Mouse (Mus musculus): ENCODE measurements around the gene Hist1h2ad. TPM values are rescaled to one million over a fixed set of nuclear protein-coding genes. Genes with fewer than 3 reads are reported as not detected.

Hist1h2ad gene
- 100 to 1,000 TPM; 115 to 121 TPM for total RNA-seq (2023)

DNA sequence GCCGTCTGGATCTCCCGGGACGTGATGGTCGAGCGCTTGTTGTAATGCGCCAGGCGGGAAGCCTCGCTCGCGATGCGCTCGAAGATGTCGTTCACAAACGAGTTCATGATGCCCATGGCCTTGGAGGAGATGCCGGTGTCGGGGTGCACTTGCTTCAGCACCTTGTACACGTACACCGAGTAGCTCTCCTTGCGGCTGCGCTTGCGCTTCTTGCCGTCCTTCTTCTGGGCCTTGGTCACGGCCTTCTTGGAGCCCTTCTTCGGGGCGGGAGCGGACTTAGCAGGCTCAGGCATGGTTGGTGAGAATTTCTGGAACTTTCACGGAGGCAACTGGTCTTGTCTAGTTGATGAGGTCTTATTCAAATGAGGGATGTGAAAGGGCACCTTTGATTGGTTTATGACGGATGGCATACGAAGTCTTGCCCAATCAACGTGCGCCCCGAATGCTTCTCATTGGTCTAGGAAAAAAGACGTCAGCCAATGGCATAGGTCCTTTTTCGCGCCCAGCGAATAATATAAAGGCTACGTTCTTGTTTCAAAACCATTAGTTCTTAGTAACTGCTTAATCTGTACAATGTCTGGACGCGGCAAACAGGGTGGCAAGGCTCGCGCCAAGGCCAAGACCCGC lies at the start of gene Hist1h2ad, which contains the start of gene Hist1h2bf:
Hist1h2ad (plus strand) TSS at position 484 of the 627 bp plus-strand sequence.
Hist1h2bf (minus strand) TSS at position 299 of the 627 bp plus-strand sequence.

DNA sequence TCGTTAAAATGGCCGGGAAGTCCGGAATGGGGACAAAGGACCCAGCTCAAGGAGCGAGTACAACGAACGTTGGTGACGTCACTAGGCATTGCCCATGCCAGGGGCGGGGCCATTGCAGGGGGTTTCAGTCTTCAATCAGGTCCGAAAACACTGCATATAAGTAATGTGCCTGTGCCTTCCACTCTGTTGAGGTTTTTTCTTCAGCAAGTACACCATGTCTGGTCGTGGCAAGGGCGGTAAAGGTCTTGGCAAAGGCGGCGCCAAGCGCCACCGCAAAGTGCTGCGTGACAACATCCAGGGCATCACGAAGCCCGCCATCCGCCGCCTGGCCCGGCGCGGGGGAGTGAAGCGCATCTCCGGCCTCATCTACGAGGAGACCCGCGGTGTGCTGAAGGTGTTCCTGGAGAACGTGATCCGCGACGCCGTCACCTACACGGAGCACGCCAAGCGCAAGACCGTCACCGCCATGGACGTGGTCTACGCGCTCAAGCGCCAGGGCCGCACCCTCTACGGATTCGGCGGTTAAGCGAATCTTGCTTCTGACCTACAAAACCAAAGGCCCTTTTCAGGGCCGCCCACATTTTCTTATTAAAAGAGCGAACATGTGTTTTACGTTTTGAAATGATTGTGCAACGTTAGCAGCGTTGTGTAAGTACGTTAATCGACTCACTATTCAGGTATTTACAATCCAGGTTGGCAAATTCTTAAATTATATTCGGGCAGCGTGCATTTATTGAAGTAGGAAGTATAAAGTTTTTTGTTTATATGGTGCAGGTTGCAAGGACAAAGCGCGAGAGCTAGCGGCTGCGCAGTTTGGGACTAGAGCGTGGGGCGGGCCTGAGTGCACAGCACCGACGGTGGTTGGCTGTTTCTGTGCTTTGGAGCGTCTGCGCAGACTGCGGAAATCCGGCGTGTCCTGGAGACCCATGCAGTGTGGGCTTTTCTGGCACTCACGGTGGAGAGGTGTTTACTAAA lies 43.0 kb upstream of the Hist1h2ad start, which contains the start of gene Hist1h4h:
Hist1h4h (plus strand) TSS at position 150 of the 975 bp plus-strand sequence.

GRCm38 (mm10) chr13:23533560-23534367 lies 40.4 kb upstream of the Hist1h2ad start, which contains the start of gene Hist1h2af:
Gene Hist1h2af (plus strand): TSS chr13:23533906.

DNA sequence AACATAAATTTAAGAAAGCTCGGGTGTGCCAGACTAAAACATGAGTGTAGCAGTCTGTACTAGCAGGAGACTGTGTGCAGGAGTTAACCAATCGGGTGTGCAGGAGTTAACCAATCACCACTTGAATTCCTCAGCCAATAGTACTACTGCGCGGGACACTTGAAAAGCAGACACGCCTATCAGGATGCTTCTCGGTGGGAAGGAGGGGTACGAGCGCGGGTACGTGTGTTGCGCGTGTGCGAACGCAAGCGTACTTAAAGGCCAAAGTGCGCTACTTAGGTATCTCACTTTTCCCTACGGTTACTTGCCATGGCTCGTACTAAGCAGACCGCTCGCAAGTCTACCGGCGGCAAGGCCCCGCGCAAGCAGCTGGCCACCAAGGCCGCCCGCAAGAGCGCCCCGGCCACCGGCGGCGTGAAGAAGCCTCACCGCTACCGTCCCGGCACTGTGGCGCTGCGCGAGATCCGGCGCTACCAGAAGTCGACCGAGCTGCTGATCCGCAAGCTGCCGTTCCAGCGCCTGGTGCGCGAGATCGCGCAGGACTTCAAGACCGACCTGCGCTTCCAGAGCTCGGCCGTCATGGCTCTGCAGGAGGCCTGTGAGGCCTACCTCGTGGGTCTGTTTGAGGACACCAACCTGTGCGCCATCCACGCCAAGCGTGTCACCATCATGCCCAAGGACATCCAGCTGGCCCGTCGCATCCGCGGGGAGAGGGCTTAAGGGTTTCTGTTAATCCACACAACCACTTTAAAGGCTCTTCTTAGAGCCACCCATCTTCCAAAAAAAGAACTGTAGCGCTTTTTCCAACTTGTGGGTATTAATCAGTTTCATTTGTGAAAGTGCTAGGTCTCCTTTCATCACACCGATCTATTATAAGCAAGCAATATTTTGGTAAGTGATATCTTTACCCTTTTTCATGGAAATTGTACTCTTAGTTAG lies 38.8 kb upstream of the Hist1h2ad start, which contains the start of gene Hist1h3g:
Hist1h3g (plus strand) TSS at position 286 of the 939 bp plus-strand sequence.

DNA sequence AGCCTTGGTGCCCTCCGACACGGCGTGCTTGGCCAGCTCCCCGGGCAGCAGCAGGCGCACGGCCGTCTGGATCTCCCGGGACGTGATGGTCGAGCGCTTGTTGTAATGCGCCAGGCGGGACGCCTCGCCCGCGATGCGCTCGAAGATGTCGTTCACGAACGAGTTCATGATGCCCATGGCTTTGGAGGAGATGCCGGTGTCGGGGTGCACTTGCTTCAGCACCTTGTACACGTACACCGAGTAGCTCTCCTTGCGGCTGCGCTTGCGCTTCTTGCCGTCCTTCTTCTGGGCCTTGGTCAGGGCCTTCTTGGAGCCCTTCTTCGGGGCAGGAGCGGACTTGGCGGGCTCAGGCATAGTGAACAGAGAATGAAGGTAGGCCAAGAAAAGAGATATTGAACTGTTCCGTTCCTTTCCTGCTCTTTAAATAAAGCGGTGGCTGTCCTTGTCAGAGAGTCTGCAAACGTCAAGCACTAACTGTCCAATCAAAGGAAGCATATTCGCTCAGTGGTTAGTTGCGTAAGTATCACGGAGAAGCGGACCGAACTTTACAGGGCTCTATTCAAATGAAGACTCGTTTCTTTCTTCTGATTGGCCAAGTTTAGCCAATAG lies 31.1 kb upstream of the Hist1h2ad start, which contains the start of gene Hist1h2bh:
Hist1h2bh (minus strand) TSS at position 394 of the 609 bp plus-strand sequence.

DNA sequence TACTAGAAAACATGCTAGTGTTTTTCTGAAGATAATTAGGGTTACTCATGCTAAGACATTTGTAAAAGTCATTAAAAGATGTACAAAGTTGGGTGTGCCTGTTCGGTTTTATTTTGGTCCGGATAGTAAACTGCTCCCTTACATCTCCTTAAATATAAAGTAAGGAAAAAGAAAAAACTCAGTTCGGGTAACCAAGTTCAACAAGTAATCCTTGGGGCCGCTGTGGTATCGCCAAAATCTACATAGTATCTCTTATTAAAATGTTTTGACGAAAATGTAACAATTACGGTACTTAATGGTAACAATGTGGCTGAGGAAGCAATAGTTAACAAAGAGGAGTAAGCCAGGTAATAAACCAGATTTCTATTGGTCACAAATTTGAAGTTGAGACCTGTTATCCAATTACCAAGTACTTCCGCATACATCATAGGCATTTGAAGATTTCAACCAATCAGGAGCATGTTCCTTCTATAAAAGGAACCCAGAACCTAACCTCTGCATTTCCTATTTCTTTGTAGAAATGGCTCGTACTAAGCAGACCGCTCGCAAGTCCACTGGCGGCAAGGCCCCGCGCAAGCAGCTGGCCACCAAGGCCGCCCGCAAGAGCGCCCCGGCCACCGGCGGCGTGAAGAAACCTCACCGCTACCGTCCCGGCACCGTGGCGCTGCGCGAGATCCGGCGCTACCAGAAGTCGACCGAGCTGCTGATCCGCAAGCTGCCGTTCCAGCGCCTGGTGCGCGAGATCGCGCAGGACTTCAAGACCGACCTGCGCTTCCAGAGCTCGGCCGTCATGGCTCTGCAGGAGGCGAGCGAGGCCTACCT lies 30.0 kb upstream of the Hist1h2ad start, which contains the start of gene Hist1h3f:
Hist1h3f (plus strand) TSS at position 88 of the 822 bp plus-strand sequence.

DNA sequence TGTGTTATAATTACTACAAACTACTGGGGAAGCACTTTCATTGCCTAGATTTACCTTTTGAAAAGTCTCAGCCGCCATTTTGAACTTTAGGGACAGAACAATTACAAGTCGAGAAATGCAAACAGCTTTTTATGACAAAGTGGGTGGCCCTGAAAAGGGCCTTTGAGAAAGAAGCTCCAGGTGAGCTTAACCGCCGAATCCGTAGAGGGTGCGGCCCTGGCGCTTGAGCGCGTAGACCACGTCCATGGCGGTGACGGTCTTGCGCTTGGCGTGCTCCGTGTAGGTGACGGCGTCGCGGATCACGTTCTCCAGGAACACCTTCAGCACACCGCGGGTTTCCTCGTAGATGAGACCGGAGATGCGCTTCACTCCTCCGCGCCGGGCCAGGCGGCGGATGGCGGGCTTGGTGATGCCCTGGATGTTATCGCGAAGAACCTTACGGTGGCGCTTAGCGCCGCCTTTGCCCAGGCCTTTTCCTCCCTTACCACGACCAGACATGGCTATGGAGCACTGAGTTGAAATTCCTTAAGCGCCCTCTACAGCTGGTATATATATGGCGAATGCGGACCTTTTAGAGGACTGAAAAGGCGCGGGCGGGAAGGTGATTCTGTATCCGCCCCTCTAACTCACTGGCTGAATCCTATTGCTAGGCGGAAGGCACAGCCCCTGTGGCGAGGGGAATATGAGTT lies 22.9 kb upstream of the Hist1h2ad start, which contains the start of gene Hist1h4f:
Hist1h4f (minus strand) TSS at position 503 of the 689 bp plus-strand sequence.

DNA sequence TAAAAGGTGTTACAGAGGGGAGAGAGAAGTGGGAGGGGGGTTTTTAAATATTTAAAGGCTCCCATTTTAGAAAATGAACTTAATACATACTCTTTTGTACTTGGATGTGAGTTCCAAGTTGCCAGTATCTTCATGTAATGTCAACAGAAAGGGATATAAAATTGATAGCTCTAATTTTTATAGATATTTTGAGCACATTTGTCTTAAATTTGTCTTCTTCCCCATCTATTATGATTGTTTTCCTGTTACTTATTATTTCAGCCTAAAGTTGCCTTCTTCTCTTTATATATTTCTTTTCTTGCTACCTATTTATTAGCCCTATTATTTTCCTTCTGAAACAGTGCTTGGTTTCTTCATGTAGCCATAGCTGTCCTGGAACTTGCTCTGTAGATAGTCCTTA lies 21.2 kb upstream of the Hist1h2ad start, which contains the start of gene Hist1h1d:
Hist1h1d (plus strand) TSS at position 301 of the 400 bp plus-strand sequence.

DNA sequence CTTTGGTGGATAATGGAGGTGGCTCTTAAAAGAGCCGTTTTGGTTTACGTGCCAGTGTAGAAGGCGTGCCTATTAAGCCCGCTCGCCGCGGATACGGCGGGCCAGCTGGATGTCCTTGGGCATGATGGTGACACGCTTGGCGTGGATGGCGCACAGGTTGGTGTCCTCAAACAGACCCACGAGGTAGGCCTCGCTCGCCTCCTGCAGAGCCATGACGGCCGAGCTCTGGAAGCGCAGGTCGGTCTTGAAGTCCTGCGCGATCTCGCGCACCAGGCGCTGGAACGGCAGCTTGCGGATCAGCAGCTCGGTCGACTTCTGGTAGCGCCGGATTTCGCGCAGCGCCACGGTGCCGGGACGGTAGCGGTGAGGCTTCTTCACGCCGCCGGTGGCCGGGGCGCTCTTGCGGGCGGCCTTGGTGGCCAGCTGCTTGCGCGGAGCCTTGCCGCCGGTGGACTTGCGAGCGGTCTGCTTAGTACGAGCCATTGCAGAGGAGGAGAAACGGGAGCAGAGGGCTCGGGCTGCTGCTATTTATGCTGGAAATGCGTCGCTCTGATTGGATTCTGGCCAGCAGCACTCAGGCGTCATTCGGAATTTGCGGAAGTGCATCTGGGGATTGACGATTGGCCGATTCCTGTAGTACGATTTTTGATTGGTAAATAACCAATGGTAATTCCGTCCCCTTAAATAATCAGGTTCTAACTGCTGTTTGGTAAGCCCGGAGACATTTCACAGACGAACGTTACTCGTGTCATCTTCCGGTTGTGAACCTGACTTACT lies 12.1 kb upstream of the Hist1h2ad start, which contains the start of gene Hist1h3e:
Hist1h3e (minus strand) TSS at position 487 of the 777 bp plus-strand sequence.

DNA sequence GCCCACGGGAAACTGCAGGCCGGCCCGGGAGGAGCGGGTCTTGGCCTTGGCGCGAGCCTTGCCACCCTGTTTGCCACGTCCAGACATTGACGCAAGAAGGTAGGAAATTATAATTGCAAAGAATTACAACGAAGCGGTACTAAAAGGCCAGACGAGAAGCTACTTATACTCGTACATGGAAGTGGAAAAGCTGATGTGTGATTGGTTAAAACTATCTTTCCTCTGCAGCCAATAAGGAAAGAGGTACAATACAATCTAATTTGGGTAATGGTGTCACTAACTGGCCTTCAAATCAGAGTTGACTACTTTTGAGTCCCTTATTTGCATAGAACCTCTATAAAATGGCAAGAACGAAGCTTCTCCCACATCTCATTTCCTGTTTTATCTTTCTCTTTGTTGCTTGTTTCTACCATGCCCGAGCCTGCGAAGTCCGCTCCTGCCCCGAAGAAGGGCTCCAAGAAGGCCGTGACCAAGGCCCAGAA lies 3.1 kb upstream of the Hist1h2ad start, which contains the start of the genes Hist1h2ae and Hist1h2bg:
Hist1h2ae (minus strand) TSS at position 199 of the 482 bp plus-strand sequence.
Hist1h2bg (plus strand) TSS at position 375 of the 482 bp plus-strand sequence.

DNA sequence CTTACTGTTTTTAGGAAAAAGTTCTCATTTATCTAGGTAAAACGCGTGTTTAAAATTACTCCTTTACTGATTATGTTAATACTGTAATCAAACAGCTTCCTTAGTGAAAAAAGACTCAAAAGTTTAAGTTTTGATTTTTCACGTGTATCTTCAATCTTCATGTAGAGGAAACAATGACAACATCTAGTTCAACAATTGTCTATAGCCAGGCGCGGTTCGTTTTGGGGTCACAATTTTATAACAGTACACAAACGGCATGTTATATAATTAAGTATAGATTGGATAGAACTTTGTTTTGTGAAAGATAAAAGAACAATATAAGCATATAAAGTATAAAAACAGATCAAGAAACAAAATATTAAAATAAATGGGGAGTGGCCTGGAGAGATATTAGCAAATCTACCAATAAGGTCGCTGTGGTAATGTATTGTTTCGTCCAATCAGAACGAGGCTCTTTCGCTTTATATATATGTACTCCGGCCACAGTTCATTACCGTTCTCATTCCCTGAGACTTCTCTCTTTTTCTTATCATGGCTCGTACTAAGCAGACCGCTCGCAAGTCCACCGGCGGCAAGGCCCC lies 1.2 kb downstream of the Hist1h2ad start, which contains the start of gene Hist1h3d:
Hist1h3d (plus strand) TSS at position 493 of the 581 bp plus-strand sequence.

GRCm38 (mm10) chr13:23581408-23582218 lies 7.4 kb downstream of the Hist1h2ad start, which contains the start of gene Hist1h4d:
Gene Hist1h4d (plus strand): TSS chr13:23581598.

DNA sequence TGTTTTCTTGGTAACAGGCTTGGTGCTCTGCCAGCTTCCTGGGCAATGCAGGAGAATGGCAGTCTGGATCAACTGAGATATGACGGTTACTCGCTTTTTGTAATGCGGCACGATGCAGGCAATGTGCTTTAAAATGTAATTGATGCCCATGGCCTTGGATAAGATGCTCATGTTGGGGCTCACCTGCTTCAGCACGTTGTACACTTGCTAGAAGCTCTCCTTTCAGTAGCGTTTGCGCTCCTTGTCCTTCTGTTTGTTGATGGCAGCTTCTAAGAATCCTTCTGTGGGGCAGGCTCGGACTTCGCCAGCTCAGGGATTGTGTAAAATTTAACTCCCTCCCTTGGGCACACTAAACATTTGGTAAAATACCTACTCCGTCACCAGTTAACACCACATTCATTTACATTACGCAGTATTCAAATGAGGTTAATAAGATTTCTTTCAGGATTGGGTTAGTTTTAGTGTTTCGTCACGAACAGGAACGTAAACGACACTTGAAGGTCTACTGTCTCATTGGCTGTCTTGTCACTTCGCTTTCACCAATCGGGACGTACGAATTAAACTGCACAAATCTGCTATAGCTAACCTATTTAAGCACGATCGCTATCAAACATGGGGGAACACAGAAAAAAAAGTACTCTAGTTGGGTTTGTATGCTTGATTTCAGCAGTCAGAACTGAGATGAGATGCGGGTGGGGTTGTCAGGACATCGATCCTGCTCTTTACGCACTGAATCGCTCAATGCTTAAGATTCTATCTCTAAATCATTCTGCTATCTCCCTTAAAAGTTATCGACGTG lies 46.8 kb downstream of the Hist1h2ad start, which contains the start of gene Hist1h2be:
Hist1h2be (minus strand) TSS at position 392 of the 799 bp plus-strand sequence.

GRCm38 (mm10) chr13:23622175-23622671 lies 48.0 kb downstream of the Hist1h2ad start, which contains the start of gene Hist1h1e:
Gene Hist1h1e (minus strand): TSS chr13:23622558.

All from neutrophil, adult 59 days (primary cell).